Mouse (Mus musculus) heart, embryonic 15.5 days (tissue): ENCODE measurements around the gene Mst1. TPM values are rescaled to one million over a fixed set of nuclear protein-coding genes. Genes with fewer than 3 reads are reported as not detected.

Experiments used
- ATAC-seq: fragments of 200-750 bp; cut with Nextera tagmentation; replicated peaks from 2 replicates; pipeline ENCODE4 v1.8.0; 2017; ENCODE audit warnings: low read depth, moderate TSS enrichment; ENCODE audit not compliant: insufficient number of reproducible peaks, insufficient read depth, low FRiP score
- H3K27ac ChIP-seq: fragments of 300-500 bp; sonication (generic); 2 replicates; pipeline ENCODE4 v1.5.1; 2015; ENCODE audit warnings: mild to moderate bottlenecking, inconsistent platforms
- H3K27me3 ChIP-seq: fragments of 300-500 bp; sonication (generic); 2 replicates; pipeline ENCODE4 v1.6.1; 2015; ENCODE audit warnings: inconsistent platforms
- H3K36me3 ChIP-seq: fragments of 300-500 bp; sonication (generic); 2 replicates; pipeline ENCODE4 v1.6.1; 2015; ENCODE audit warnings: mild to moderate bottlenecking, inconsistent platforms
- H3K4me1 ChIP-seq: fragments of 300-500 bp; sonication (generic); replicated peaks from 2 replicates; pipeline ENCODE4 v1.6.1; 2015; ENCODE audit warnings: inconsistent platforms
- H3K4me2 ChIP-seq: fragments of 300-500 bp; sonication (generic); 2 replicates; pipeline ENCODE4 v1.6.1; 2015; ENCODE audit warnings: inconsistent platforms, mild to moderate bottlenecking, moderate library complexity
- H3K4me3 ChIP-seq: fragments of 300-500 bp; sonication (generic); 2 replicates; pipeline ENCODE4 v1.5.1; 2015; ENCODE audit warnings: mild to moderate bottlenecking, inconsistent platforms
- H3K9ac ChIP-seq: fragments of 300-500 bp; sonication (generic); 2 replicates; pipeline ENCODE4 v1.6.1; 2015; ENCODE audit warnings: mild to moderate bottlenecking, inconsistent platforms
- H3K9me3 ChIP-seq: fragments of 300-500 bp; sonication (generic); replicated peaks from 2 replicates; pipeline ENCODE4 v1.6.1; 2016; ENCODE audit warnings: inconsistent platforms
- WGBS: fragments of 180-500 bp; shearing (Covaris S2); methylation state at CpG from one replicate; pipeline ENCODE4 v1.1.7; 2015; ENCODE audit warnings: mixed read lengths; 5-methylcytosine and 5-hydroxymethylcytosine counted together
- polyA plus RNA-seq: library from polyadenylated mRNA; unstranded; fragments of >200 nt; fragmentation: Nextera tagmentation; extraction: Ambion mirVana; gene quantifications from 2 replicates; pipeline ENCODE4 v1.2.1, GENCODE M21; 2015

Mst1 gene
- polyA plus RNA-seq, 1 experiment from 2014 or later: not detected

GRCm38 (mm10) chr9:108051931-108052220 lies 28.4 kb upstream of the Mst1 start:
- Histone ChIP-seq H3K27me3 (no peaks in the 10 kb centered on the region), H3K4me3 (no peak overlapping the region), H3K4me2 (no peak overlapping the region), H3K4me1 (peaks cover 45% of the 10 kb centered on the region), H3K27ac (no peak overlapping the region), H3K36me3 (peaks cover 45% of the 10 kb centered on the region; the same call in 1 of the 2 replicates), H3K9ac (no peak overlapping the region), H3K9me3 (no peaks in the 10 kb centered on the region)
- no peak for ATAC-seq
- 84% methylated on average over 4 of the region's 4 CpGs for WGBS

- 61% methylated on average over 7 of the region's 7 CpGs for WGBS
- H3K9me3 ChIP-seq: no peaks in the 10 kb centered on the region
- no peak for ATAC-seq
- no peak overlapping the region for H3K4me3 ChIP-seq
- no peak overlapping the region for H3K4me2 ChIP-seq
- peaks cover 44% of the 10 kb centered on the region; the same call in 1 of the 2 replicates for H3K36me3 ChIP-seq
- peaks cover 43% of the 10 kb centered on the region for H3K4me1 ChIP-seq
- H3K27ac ChIP-seq: peak overlapping the region; percentile 12; the same call in 1 of the 2 replicates
- H3K9ac ChIP-seq: no peak overlapping the region
- H3K27me3 ChIP-seq: no peaks in the 10 kb centered on the region
These were observed 27.8 kb upstream of the Mst1 start for GRCm38 (mm10) chr9:108052411-108052810.

GRCm38 (mm10) chr9:108052885-108053664 lies 27.2 kb upstream of the Mst1 start, which contains the start of gene Amigo3:
Gene Amigo3, plus strand, starts transcription at chr9:108053159.
- peak within 1 kb of the TSS; percentile 60 for H3K4me2 ChIP-seq
- peak within 1 kb of the TSS; percentile 39; the same call in 1 of the 2 replicates for H3K9ac ChIP-seq
- H3K27ac ChIP-seq: peak within 1 kb of the TSS; percentile 23
- ATAC-seq: peak; percentile 47
- H3K9me3 ChIP-seq: no peaks in the 10 kb centered on the region
- peaks cover 36% of the 10 kb centered on the region for H3K4me1 ChIP-seq
- WGBS: 48% methylated on average over 20 of the region's 20 CpGs
- H3K36me3 ChIP-seq: peaks cover 49% of the 10 kb centered on the region; the same call in 1 of the 2 replicates
- peak within 1 kb of the TSS; percentile 33 for H3K4me3 ChIP-seq
- no peaks in the 10 kb centered on the region for H3K27me3 ChIP-seq

GRCm38 (mm10) chr9:108053665-108054225 lies 26.5 kb upstream of the Mst1 start:
- H3K9me3 ChIP-seq: no peaks in the 10 kb centered on the region
- H3K36me3 ChIP-seq: peaks cover 56% of the 10 kb centered on the region
- WGBS: 83% methylated on average over 15 of the region's 15 CpGs
- no peaks in the 10 kb centered on the region for H3K27me3 ChIP-seq
- ATAC-seq: no peak
- H3K4me3 ChIP-seq: no peak overlapping the region
- peaks cover 31% of the 10 kb centered on the region for H3K4me1 ChIP-seq
- H3K9ac ChIP-seq: 0 out of 2 replicates have a peak overlapping the region, but pooled peaks have one; percentile 39
- H3K4me2 ChIP-seq: no peak overlapping the region
- H3K27ac ChIP-seq: peak overlapping the region; percentile 23; the same call in 1 of the 2 replicates

- ATAC-seq: no peak
- H3K36me3 ChIP-seq: peaks cover 59% of the 10 kb centered on the region
- WGBS: 89% methylated on average over 22 of the region's 22 CpGs
These were observed 25.8 kb upstream of the Mst1 start for GRCm38 (mm10) chr9:108054331-108055040.

GRCm38 (mm10) chr9:108055061-108055460 lies 25.2 kb upstream of the Mst1 start:
- Histone ChIP-seq H3K4me1 (peaks cover 24% of the 10 kb centered on the region), H3K27ac (no peak overlapping the region), H3K9ac (no peak overlapping the region), H3K36me3 (peaks cover 62% of the 10 kb centered on the region), H3K4me2 (no peak overlapping the region), H3K27me3 (no peaks in the 10 kb centered on the region), H3K4me3 (no peak overlapping the region), H3K9me3 (no peaks in the 10 kb centered on the region)
- 50% methylated on average over 1 of the region's 1 CpGs for WGBS
- no peak for ATAC-seq

More at GRCm38 (mm10) chr9:108054331-108055040, 25.8 kb upstream of the Mst1 start:
- Histone ChIP-seq H3K9me3 (no peaks in the 10 kb centered on the region), H3K27me3 (no peaks in the 10 kb centered on the region), H3K4me3 (no peak overlapping the region), H3K4me1 (peaks cover 30% of the 10 kb centered on the region), H3K27ac (no peak overlapping the region), H3K4me2 (no peak overlapping the region), H3K9ac (no peak overlapping the region)

- no peak overlapping the region for H3K4me2 ChIP-seq
- H3K4me1 ChIP-seq: peaks cover 18% of the 10 kb centered on the region
- no peaks in the 10 kb centered on the region for H3K27me3 ChIP-seq
- no peak overlapping the region for H3K4me3 ChIP-seq
- H3K27ac ChIP-seq: no peak overlapping the region
- ATAC-seq: no peak
- no peak overlapping the region for H3K9ac ChIP-seq
- WGBS: 88% methylated on average over 6 of the region's 6 CpGs
- H3K36me3 ChIP-seq: peaks cover 58% of the 10 kb centered on the region
- no peaks in the 10 kb centered on the region for H3K9me3 ChIP-seq
These were observed 24.5 kb upstream of the Mst1 start for GRCm38 (mm10) chr9:108055661-108056237.

- WGBS: 81% methylated on average over 28 of the region's 28 CpGs
- Histone ChIP-seq H3K9me3 (no peaks in the 10 kb centered on the region), H3K36me3 (peaks cover 57% of the 10 kb centered on the region), H3K4me3 (no peak overlapping the region), H3K4me1 (peaks cover 18% of the 10 kb centered on the region), H3K27me3 (no peaks in the 10 kb centered on the region), H3K4me2 (no peak overlapping the region), H3K27ac (no peak overlapping the region), H3K9ac (no peak overlapping the region)
- no peak for ATAC-seq
These were observed 23.6 kb upstream of the Mst1 start for GRCm38 (mm10) chr9:108056361-108057261.

GRCm38 (mm10) chr9:108057262-108057562 lies 23.0 kb upstream of the Mst1 start:
- no peak overlapping the region for H3K27ac ChIP-seq

GRCm38 (mm10) chr9:108058291-108058690 lies 21.9 kb upstream of the Mst1 start:
- Histone ChIP-seq H3K9me3 (no peaks in the 10 kb centered on the region), H3K4me1 (peaks cover 7% of the 10 kb centered on the region), H3K4me3 (no peak overlapping the region), H3K27ac (no peak overlapping the region), H3K27me3 (no peaks in the 10 kb centered on the region), H3K4me2 (no peak overlapping the region), H3K9ac (no peak overlapping the region), H3K36me3 (peaks cover 68% of the 10 kb centered on the region)
- WGBS: 92% methylated on average over 9 of the region's 9 CpGs
- no peak for ATAC-seq

More at GRCm38 (mm10) chr9:108057262-108057562, 23.0 kb upstream of the Mst1 start:
- Histone ChIP-seq H3K4me1 (peaks cover 16% of the 10 kb centered on the region), H3K4me3 (no peak overlapping the region), H3K9ac (no peak overlapping the region), H3K4me2 (no peak overlapping the region), H3K9me3 (no peaks in the 10 kb centered on the region), H3K36me3 (peaks cover 58% of the 10 kb centered on the region), H3K27me3 (no peaks in the 10 kb centered on the region)
- 82% methylated on average over 5 of the region's 5 CpGs for WGBS
- no peak for ATAC-seq
